Mouse (Mus musculus) kidney, postnatal 0 days (tissue): ENCODE data around the gene Unk. TPM values are rescaled to one million over a fixed set of nuclear protein-coding genes. Genes with fewer than 3 reads are reported as not detected.

Source experiments
- ATAC-seq: fragments of 200-750 bp; cut with Nextera tagmentation; replicated peaks from 2 replicates; pipeline ENCODE4 v1.8.0; 2017; ENCODE audit warnings: low read depth, moderate number of reproducible peaks, moderate TSS enrichment, moderate library complexity; ENCODE audit not compliant: low FRiP score
- DNase-seq: peaks from one replicate; pipeline ENCODE4 v3.0.0-alpha.2; 2016; ENCODE audit warnings: low spot score
- H3K27ac ChIP-seq: fragments of 300-500 bp; sonication (generic); 2 replicates; pipeline ENCODE4 v1.5.1; 2014; ENCODE audit warnings: mild to moderate bottlenecking
- H3K27me3 ChIP-seq: fragments of 300-500 bp; sonication (generic); 2 replicates; pipeline ENCODE4 v1.6.1; 2014; ENCODE audit warnings: low read length, mixed read lengths; ENCODE audit not compliant: insufficient read depth
- H3K36me3 ChIP-seq: fragments of 300-500 bp; sonication (generic); 2 replicates; pipeline ENCODE4 v1.6.1; 2014; ENCODE audit warnings: low read length, mixed read lengths; ENCODE audit not compliant: insufficient read depth
- H3K4me1 ChIP-seq: fragments of 300-500 bp; sonication (generic); replicated peaks from 2 replicates; pipeline ENCODE4 v1.6.1; 2014; ENCODE audit warnings: antibody characterized with exemption, low read length, mixed read lengths; ENCODE audit not compliant: insufficient read depth
- H3K4me2 ChIP-seq: fragments of 300-500 bp; sonication (generic); 2 replicates; pipeline ENCODE4 v1.6.1; 2014; ENCODE audit warnings: mild to moderate bottlenecking, low read length, moderate library complexity, mixed read lengths
- H3K4me3 ChIP-seq: fragments of 300-500 bp; sonication (generic); replicated peaks from 2 replicates; pipeline ENCODE4 v1.5.1; 2014; ENCODE audit warnings: low read depth, low read length
- H3K9ac ChIP-seq: fragments of 300-500 bp; sonication (generic); 2 replicates; pipeline ENCODE4 v1.6.1; 2014; ENCODE audit warnings: low read depth, low read length
- H3K9me3 ChIP-seq: fragments of 300-500 bp; sonication (generic); replicated peaks from 2 replicates; pipeline ENCODE4 v1.6.1; 2016; ENCODE audit warnings: low read length, inconsistent platforms, mixed read lengths
- CTCF ChIP-seq: IDR thresholded peaks from 2 replicates; pipeline ENCODE4 v1.5.1; 2016; ENCODE audit warnings: antibody characterized with exemption, low read depth, mild to moderate bottlenecking, moderate library complexity
- WGBS: fragments of 180-500 bp; shearing (Covaris S2); extraction: QIAGEN DNeasy Blood & Tissue Kit; methylation state at CpG from one replicate; pipeline ENCODE4 v1.1.7; 2014; 5-methylcytosine and 5-hydroxymethylcytosine counted together
- polyA plus RNA-seq: library from polyadenylated mRNA; unstranded; fragments of >200 nt; fragmentation: Nextera tagmentation; extraction: Ambion mirVana; gene quantifications from 2 replicates; pipeline ENCODE4 v1.2.1, GENCODE M21; 2015

Gene Unk
- polyA plus RNA-seq, 1 experiment from 2014 or later: 21.4 TPM

GRCm38 (mm10) chr11:116034584-116034983, 4.5 kb downstream of the Unk start:
- no peak for DNase-seq
- H3K27me3 ChIP-seq: no peaks in the 10 kb centered on the region
- H3K36me3 ChIP-seq: peaks cover 4% of the 10 kb centered on the region; the same call in 1 of the 2 replicates
- no peak overlapping the region for H3K4me3 ChIP-seq
- TF ChIP-seq CTCF: no peak
- H3K27ac ChIP-seq: no peak overlapping the region
- H3K9me3 ChIP-seq: no peaks in the 10 kb centered on the region
- no peak for ATAC-seq
- 92% methylated on average over 6 of the region's 6 CpGs for WGBS
- no peak overlapping the region for H3K4me2 ChIP-seq
- peaks cover 10% of the 10 kb centered on the region for H3K4me1 ChIP-seq
- no peak overlapping the region for H3K9ac ChIP-seq

DNA sequence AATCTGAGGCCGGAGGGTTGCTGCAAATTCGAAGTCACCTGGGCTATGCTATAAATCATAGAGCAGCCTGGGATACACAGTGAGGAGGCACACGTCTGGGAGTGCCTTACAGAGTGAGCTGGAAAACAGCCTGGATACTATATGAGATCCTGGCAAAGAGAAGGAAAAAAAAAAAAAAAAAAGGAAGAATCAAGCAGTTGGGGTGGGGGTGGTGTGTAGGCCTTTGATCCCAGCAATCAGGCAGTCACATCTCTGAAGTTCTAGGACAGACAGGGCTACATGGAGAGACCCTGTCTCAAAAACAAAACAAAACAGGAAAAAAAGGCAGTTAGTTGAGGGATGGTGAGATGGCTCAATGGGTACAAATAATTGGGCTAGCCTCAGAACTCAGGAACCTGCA, 6.5 kb downstream of the Unk start:
- peaks cover 2% of the 10 kb centered on the region for H3K4me1 ChIP-seq
- no peak overlapping the region for H3K4me3 ChIP-seq
- no peak overlapping the region for H3K9ac ChIP-seq
- no peak overlapping the region for H3K27ac ChIP-seq
- no peak for TF ChIP-seq CTCF
- H3K4me2 ChIP-seq: no peak overlapping the region
- H3K27me3 ChIP-seq: no peaks in the 10 kb centered on the region
- peaks cover 16% of the 10 kb centered on the region; the same call in 1 of the 2 replicates for H3K36me3 ChIP-seq
- no peak for DNase-seq
- H3K9me3 ChIP-seq: no peaks in the 10 kb centered on the region
- 55% methylated on average over 3 of the region's 3 CpGs for WGBS
- no peak for ATAC-seq

DNA sequence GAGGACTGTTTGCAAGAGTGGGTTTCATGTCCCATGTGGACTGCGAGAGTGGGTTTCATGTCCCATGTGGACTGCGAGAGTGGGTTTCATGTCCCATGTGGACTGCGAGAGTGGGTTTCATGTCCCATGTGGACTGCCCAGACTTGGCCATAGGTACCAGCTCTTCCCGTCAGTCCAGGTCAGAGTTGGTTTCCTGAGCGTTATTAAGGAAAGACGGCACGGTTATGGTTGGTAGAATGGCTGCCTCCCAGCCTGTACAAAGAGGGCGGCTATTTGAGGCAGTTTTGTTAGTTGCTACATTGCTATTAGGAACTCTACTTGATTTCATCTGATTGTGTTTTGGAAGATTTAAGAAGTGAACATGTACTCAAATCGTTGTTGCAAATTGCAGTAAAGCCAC, 7.7 kb downstream of the Unk start:
- H3K9me3 ChIP-seq: no peaks in the 10 kb centered on the region
- H3K9ac ChIP-seq: no peak overlapping the region
- ATAC-seq (no peak), DNase-seq (no peak)
- H3K4me2 ChIP-seq: no peak overlapping the region
- H3K4me1 ChIP-seq: no peaks in the 10 kb centered on the region
- 84% methylated on average over 9 of the region's 9 CpGs for WGBS
- no peaks in the 10 kb centered on the region for H3K27me3 ChIP-seq
- H3K4me3 ChIP-seq: no peak overlapping the region
- no peak overlapping the region for H3K27ac ChIP-seq
- no peak for TF ChIP-seq CTCF
- H3K36me3 ChIP-seq: peaks cover 16% of the 10 kb centered on the region; the same call in 1 of the 2 replicates

DNA sequence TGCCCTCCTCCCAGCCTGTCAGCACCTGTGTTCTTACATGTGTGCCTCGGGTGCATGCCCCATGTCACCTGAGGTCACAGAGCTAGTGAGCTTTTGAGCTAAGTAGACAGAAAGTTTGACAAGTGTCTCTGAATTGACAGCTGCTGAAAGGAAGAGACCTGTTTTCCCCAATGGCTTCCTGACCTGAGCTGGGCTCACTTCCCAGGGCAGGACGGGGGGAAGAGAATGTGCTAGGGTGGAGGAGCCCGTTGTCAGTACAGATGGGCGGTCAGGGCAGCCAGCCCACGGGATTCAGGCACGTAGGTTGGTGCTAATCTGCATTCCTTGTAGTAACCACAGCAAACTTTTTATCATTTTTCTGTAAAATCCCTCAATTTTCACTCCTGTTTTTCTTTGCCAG, 10.5 kb downstream of the Unk start:
- Histone ChIP-seq H3K27me3 (no peaks in the 10 kb centered on the region), H3K4me1 (no peaks in the 10 kb centered on the region), H3K27ac (no peak overlapping the region), H3K9me3 (no peaks in the 10 kb centered on the region), H3K4me2 (no peak overlapping the region), H3K36me3 (peaks cover 18% of the 10 kb centered on the region; the same call in 1 of the 2 replicates), H3K4me3 (no peak overlapping the region), H3K9ac (no peak overlapping the region)
- DNase-seq (no peak), ATAC-seq (no peak)
- WGBS: 81% methylated on average over 6 of the region's 6 CpGs
- no peak for TF ChIP-seq CTCF

DNA sequence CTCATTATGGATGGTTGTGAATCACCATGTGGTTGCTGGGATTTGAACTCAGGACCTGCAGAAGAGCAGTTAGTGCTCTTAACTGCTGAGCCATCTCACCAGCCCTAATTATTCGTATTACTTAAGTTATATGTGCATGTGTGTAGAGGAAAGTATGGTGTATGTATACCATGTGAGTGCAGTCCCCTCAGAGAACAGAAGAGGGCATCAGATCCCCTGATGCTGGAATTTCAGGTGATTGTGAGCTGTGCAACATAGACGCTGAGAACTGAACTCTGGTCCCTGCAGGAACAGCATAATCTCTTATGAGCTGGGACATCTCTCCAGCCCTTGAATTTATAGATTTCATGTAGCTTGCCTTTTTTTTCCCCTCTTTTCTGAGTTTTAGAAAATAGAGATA, 11.7 kb downstream of the Unk start:
- Histone ChIP-seq H3K36me3 (peaks cover 23% of the 10 kb centered on the region; the same call in 1 of the 2 replicates), H3K4me1 (no peaks in the 10 kb centered on the region), H3K4me3 (no peak overlapping the region), H3K27me3 (no peaks in the 10 kb centered on the region), H3K27ac (no peak overlapping the region), H3K9me3 (no peaks in the 10 kb centered on the region), H3K4me2 (no peak overlapping the region), H3K9ac (no peak overlapping the region)
- no peak for DNase-seq
- ATAC-seq: no peak
- TF ChIP-seq CTCF: no peak
- WGBS: 93% methylated on average over 2 of the region's 2 CpGs

- no peak for DNase-seq
- H3K4me3 ChIP-seq: no peak overlapping the region
- H3K27ac ChIP-seq: no peak overlapping the region
- no peak for TF ChIP-seq CTCF
- no peak overlapping the region for H3K9ac ChIP-seq
- H3K27me3 ChIP-seq: no peaks in the 10 kb centered on the region
- H3K4me2 ChIP-seq: no peak overlapping the region
- no peaks in the 10 kb centered on the region for H3K4me1 ChIP-seq
- WGBS: 29% methylated on average over 5 of the region's 5 CpGs
- no peak for ATAC-seq
- H3K9me3 ChIP-seq: no peaks in the 10 kb centered on the region
- H3K36me3 ChIP-seq: peaks cover 28% of the 10 kb centered on the region; the same call in 1 of the 2 replicates
Measured at GRCm38 (mm10) chr11:116042372-116043138, 12.4 kb downstream of the Unk start.

- no peak for TF ChIP-seq CTCF
- Histone ChIP-seq H3K36me3 (peaks cover 35% of the 10 kb centered on the region; the same call in 1 of the 2 replicates), H3K4me1 (no peaks in the 10 kb centered on the region)
Measured at GRCm38 (mm10) chr11:116043286-116043685, 13.2 kb downstream of the Unk start.

More at GRCm38 (mm10) chr11:116043286-116043685, 13.2 kb downstream of the Unk start:
- Histone ChIP-seq H3K9me3 (no peaks in the 10 kb centered on the region), H3K27ac (no peak overlapping the region), H3K27me3 (no peaks in the 10 kb centered on the region), H3K4me3 (no peak overlapping the region), H3K9ac (no peak overlapping the region), H3K4me2 (no peak overlapping the region)
- ATAC-seq (no peak), DNase-seq (no peak)
- WGBS: 100% methylated on average over 1 of the region's 1 CpGs
